Mouse (Mus musculus) intestine, embryonic 14.5 days (tissue): ENCODE results near the gene Tmem189. TPM values are rescaled to one million over a fixed set of nuclear protein-coding genes. Genes with fewer than 3 reads are reported as not detected.
A peak's percentile ranks its signal among the peaks of the same experiment; 100 is the strongest.

Experiments
- ATAC-seq: fragments of 200-750 bp; cut with Nextera tagmentation; replicated peaks from 2 replicates; pipeline ENCODE4 v1.8.0; 2017; ENCODE audit warnings: low read depth, moderate number of reproducible peaks, moderate TSS enrichment, moderate library complexity; ENCODE audit not compliant: low FRiP score, low TSS enrichment
- DNase-seq: peaks from one replicate; pipeline ENCODE4 v3.0.0-alpha.2; 2018; ENCODE audit warnings: low spot score
- H3K27ac ChIP-seq: fragments of 300-500 bp; sonication (generic); 2 replicates; pipeline ENCODE4 v1.5.1; 2014; ENCODE audit warnings: low read depth, mild to moderate bottlenecking, control low read depth
- H3K27me3 ChIP-seq: fragments of 300-500 bp; sonication (generic); replicated peaks from 2 replicates; pipeline ENCODE4 v1.6.1; 2014; ENCODE audit warnings: low read length, control low read depth; ENCODE audit not compliant: control insufficient read depth, insufficient read depth
- H3K36me3 ChIP-seq: fragments of 300-500 bp; sonication (generic); 2 replicates; pipeline ENCODE4 v1.6.1; 2014; ENCODE audit warnings: low read length, control low read depth; ENCODE audit not compliant: control insufficient read depth, insufficient read depth
- H3K4me1 ChIP-seq: fragments of 300-500 bp; sonication (generic); replicated peaks from 2 replicates; pipeline ENCODE4 v1.6.1; 2014; ENCODE audit warnings: low read length, control low read depth, mixed read lengths; ENCODE audit not compliant: control insufficient read depth, insufficient read depth
- H3K4me2 ChIP-seq: fragments of 300-500 bp; sonication (generic); 2 replicates; pipeline ENCODE4 v1.6.1; 2014; ENCODE audit warnings: low read length
- H3K4me3 ChIP-seq: fragments of 300-500 bp; sonication (generic); 2 replicates; pipeline ENCODE4 v1.5.1; 2014; ENCODE audit warnings: low read depth, low read length, control low read depth, mixed read lengths
- H3K9ac ChIP-seq: fragments of 300-500 bp; sonication (generic); 2 replicates; pipeline ENCODE4 v1.6.1; 2014; ENCODE audit warnings: mild to moderate bottlenecking, low read length
- H3K9me3 ChIP-seq: fragments of 300-500 bp; sonication (generic); 2 replicates; pipeline ENCODE4 v1.6.1; 2016; ENCODE audit warnings: low read length, control low read depth; ENCODE audit not compliant: control insufficient read depth
- WGBS: fragments of 180-500 bp; shearing (Covaris S2); extraction: QIAGEN DNeasy Blood & Tissue Kit; methylation state at CpG from one replicate; pipeline ENCODE4 v1.1.7; 2014; 5-methylcytosine and 5-hydroxymethylcytosine counted together
- polyA plus RNA-seq: library from polyadenylated mRNA; unstranded; fragments of >200 nt; fragmentation: Nextera tagmentation; extraction: Ambion mirVana; gene quantifications from 2 replicates; pipeline ENCODE4 v1.2.1, GENCODE M21; 2014

Tmem189 gene
- polyA plus RNA-seq, 1 experiment from 2014 or later: 42.0 TPM

GRCm38 (mm10) chr2:167722538-167722937 lies 32.9 kb upstream of the Tmem189 start:
- Histone ChIP-seq H3K4me2 (no peak overlapping the region), H3K27me3 (no peaks in the 10 kb centered on the region), H3K9me3 (no peaks in the 10 kb centered on the region), H3K4me3 (no peak overlapping the region), H3K4me1 (peaks cover 8% of the 10 kb centered on the region), H3K9ac (no peak overlapping the region), H3K36me3 (no peaks in the 10 kb centered on the region), H3K27ac (no peak overlapping the region)
- no peak for DNase-seq
- WGBS: 75% methylated on average over 6 of the region's 6 CpGs
- no peak for ATAC-seq

- Histone ChIP-seq H3K36me3 (no peaks in the 10 kb centered on the region), H3K4me3 (no peak overlapping the region), H3K27me3 (no peaks in the 10 kb centered on the region), H3K9me3 (no peaks in the 10 kb centered on the region), H3K9ac (no peak overlapping the region), H3K4me2 (no peak overlapping the region), H3K4me1 (peaks cover 3% of the 10 kb centered on the region; the same call in 1 of the 2 replicates), H3K27ac (no peak overlapping the region)
- ATAC-seq (0 out of 2 replicates have a peak, but pooled peaks have one; percentile 21), DNase-seq (no peak)
- 70% methylated on average over 11 of the region's 11 CpGs for WGBS
Observed at GRCm38 (mm10) chr2:167721159-167721882, 31.7 kb upstream of the Tmem189 start.

DNA sequence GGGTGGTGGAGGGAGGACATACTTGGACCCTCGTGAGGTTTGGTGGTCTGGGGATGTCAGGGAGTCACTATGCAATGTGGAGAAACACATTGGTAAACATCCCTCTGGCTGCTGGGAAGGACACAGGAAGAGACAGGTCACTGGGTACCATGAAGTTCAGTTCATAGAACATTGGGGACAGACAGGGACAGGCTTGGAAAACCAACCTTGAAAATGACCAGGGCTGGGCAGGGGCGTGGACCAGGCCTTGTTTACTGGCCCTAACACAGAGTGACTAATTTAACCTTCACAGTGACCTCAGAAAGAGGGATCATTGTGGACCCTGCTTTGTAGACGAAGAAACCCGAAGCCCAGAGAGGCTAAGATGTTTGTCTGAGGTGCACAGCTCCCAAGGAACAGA lies 29.9 kb upstream of the Tmem189 start:
- no peak overlapping the region for H3K9ac ChIP-seq
- H3K4me2 ChIP-seq: no peak overlapping the region
- ATAC-seq: no peak
- H3K4me1 ChIP-seq: peaks cover 3% of the 10 kb centered on the region; the same call in 1 of the 2 replicates
- H3K36me3 ChIP-seq: no peaks in the 10 kb centered on the region
- no peak for DNase-seq
- H3K27ac ChIP-seq: no peak overlapping the region
- no peak overlapping the region for H3K4me3 ChIP-seq
- H3K27me3 ChIP-seq: no peaks in the 10 kb centered on the region
- 72% methylated on average over 4 of the region's 4 CpGs for WGBS
- no peaks in the 10 kb centered on the region for H3K9me3 ChIP-seq

DNA sequence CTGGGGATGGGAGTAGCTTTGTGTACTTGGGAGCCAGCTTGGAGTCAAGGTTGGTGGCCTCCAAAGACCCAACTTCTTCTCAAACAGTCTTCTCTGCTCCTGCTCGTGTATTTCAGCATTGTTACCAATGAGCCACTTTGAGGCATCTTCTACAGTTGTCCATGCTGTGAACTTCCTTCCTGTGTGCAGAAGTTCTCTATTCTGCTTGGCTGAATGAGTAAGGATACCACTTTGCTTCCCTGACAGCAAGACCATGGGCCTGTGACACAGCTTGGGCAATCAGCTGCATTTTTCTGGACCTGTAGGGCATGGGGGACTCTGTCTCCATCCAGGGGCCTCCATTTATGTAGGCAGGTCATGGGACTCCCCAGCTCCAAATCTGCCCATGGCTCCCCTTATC lies 27.6 kb upstream of the Tmem189 start:
- Histone ChIP-seq H3K4me1 (peaks cover 3% of the 10 kb centered on the region; the same call in 1 of the 2 replicates), H3K4me2 (no peak overlapping the region), H3K9ac (no peak overlapping the region), H3K9me3 (no peaks in the 10 kb centered on the region), H3K4me3 (no peak overlapping the region), H3K27me3 (no peaks in the 10 kb centered on the region), H3K36me3 (no peaks in the 10 kb centered on the region), H3K27ac (no peak overlapping the region)
- DNase-seq (no peak), ATAC-seq (no peak)
- 56% methylated on average over 1 of the region's 1 CpGs for WGBS

- no peaks in the 10 kb centered on the region for H3K27me3 ChIP-seq
- 67% methylated on average over 6 of the region's 6 CpGs for WGBS
- DNase-seq (no peak), ATAC-seq (no peak)
- H3K9me3 ChIP-seq: no peaks in the 10 kb centered on the region
- H3K4me2 ChIP-seq: no peak overlapping the region
- H3K27ac ChIP-seq: no peak overlapping the region
- H3K4me1 ChIP-seq: no peaks in the 10 kb centered on the region
- no peaks in the 10 kb centered on the region for H3K36me3 ChIP-seq
- H3K9ac ChIP-seq: no peak overlapping the region
- no peak overlapping the region for H3K4me3 ChIP-seq
Observed at GRCm38 (mm10) chr2:167715008-167715407, 25.4 kb upstream of the Tmem189 start.

DNA sequence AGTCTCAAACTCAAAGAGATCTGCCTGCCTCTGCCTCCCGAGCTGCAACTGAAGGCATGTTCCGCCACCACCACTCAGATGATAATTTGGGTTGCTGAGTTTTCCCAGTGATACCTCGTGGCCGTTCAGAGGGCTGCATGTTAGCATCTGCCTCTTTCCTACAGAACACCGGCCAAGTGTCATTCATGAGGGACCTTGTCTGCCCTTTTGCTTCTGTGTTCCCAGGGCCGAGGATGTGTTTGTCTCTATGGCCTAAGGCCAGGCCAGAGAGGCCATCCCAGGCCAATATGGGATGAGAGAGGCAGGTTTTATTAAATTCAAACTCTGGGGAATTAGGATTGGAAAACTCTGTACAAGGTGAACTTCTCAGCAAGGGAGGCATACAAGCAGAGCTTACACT lies 24.7 kb upstream of the Tmem189 start:
- H3K4me1 ChIP-seq: no peaks in the 10 kb centered on the region
- H3K9me3 ChIP-seq: no peaks in the 10 kb centered on the region
- WGBS: 89% methylated on average over 6 of the region's 6 CpGs
- ATAC-seq (no peak), DNase-seq (no peak)
- H3K36me3 ChIP-seq: no peaks in the 10 kb centered on the region
- no peak overlapping the region for H3K4me2 ChIP-seq
- H3K27ac ChIP-seq: no peak overlapping the region
- no peak overlapping the region for H3K9ac ChIP-seq
- H3K4me3 ChIP-seq: no peak overlapping the region
- H3K27me3 ChIP-seq: no peaks in the 10 kb centered on the region

- 70% methylated on average over 19 of the region's 23 CpGs for WGBS
- no peaks in the 10 kb centered on the region for H3K27me3 ChIP-seq
- H3K9ac ChIP-seq: no peak overlapping the region
- H3K36me3 ChIP-seq: no peaks in the 10 kb centered on the region
- no peak overlapping the region for H3K4me2 ChIP-seq
- H3K4me1 ChIP-seq: no peaks in the 10 kb centered on the region
- DNase-seq (no peak), ATAC-seq (no peak)
- H3K4me3 ChIP-seq: no peak overlapping the region
- H3K27ac ChIP-seq: no peak overlapping the region
- no peaks in the 10 kb centered on the region for H3K9me3 ChIP-seq
Observed at GRCm38 (mm10) chr2:167712872-167713821, 23.5 kb upstream of the Tmem189 start.

DNA sequence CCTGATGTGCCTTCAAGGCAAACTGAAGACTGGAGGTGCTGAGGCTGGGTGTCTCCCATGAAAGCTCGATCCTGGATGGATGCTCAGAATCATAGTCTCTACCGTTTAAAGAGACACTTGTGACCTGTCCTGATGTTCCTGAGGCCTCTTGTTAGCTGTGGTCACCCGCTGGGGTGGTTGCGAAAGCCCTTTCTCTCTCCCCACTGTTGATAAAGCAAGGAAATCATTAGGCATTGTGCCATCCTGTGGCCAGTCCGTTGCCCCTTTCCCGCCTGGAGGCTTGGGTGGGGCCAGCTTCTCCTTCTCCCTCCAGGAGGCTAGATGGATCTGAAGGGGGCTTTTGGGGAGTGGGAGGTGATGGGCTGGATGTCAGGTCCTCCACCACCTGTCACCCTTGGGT lies 21.0 kb upstream of the Tmem189 start:
- no peak for DNase-seq
- Histone ChIP-seq H3K9me3 (no peaks in the 10 kb centered on the region), H3K4me2 (no peak overlapping the region), H3K4me3 (no peak overlapping the region), H3K27ac (no peak overlapping the region), H3K4me1 (no peaks in the 10 kb centered on the region), H3K27me3 (no peaks in the 10 kb centered on the region), H3K36me3 (no peaks in the 10 kb centered on the region), H3K9ac (no peak overlapping the region)
- ATAC-seq: no peak
- WGBS: 69% methylated on average over 6 of the region's 6 CpGs
